Mouse (Mus musculus) left cerebral cortex, postnatal 10 days (tissue): ENCODE measurements at regions not wholly inside any gene's neighbourhood (a gene's known extent, or its start where the extent isn't known, plus 50 kb on each side); places are given as distances from the start of the nearest gene placed in this dataset.

Source experiments
- DNase-seq, 2 experiments: peaks; one replicate each; pipeline ENCODE4 v3.0.0; 2021 to 2022; ENCODE audit warnings: low spot score in 2 of 2, mixed read lengths in 1 of 2; ENCODE audit errors: extremely low spot score in 1 of 2
- intact Hi-C: fragments of 180-260 bp; cut with DNase I; formaldehyde crosslinking; loops from one replicate; pipeline ENCODE4 v1.15.1; 2025

DNA sequence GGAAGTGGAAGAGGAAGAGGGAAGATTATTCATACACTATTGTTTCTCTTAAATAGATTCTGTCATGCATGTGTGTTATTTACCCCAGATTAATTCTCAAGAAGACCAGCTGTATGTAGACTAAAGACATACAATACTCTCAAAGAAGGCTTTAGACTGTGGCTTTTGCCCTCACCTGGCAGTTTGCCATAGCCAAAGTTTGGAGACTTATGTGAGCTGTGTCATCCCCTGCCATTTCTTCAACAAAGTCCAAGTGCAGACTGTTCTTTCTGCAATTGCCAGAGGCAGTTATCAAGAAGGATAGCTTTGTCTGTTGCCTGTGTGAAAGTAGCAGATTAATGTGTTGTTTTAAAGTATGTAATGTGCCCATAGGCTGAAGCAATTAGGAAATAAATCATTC lies 1485.0 kb upstream of the Slc10a2 start:
- intact Hi-C loops, result no loop called here
- peak in 1 of 2 experiments; percentile 17 for DNase-seq

DNA sequence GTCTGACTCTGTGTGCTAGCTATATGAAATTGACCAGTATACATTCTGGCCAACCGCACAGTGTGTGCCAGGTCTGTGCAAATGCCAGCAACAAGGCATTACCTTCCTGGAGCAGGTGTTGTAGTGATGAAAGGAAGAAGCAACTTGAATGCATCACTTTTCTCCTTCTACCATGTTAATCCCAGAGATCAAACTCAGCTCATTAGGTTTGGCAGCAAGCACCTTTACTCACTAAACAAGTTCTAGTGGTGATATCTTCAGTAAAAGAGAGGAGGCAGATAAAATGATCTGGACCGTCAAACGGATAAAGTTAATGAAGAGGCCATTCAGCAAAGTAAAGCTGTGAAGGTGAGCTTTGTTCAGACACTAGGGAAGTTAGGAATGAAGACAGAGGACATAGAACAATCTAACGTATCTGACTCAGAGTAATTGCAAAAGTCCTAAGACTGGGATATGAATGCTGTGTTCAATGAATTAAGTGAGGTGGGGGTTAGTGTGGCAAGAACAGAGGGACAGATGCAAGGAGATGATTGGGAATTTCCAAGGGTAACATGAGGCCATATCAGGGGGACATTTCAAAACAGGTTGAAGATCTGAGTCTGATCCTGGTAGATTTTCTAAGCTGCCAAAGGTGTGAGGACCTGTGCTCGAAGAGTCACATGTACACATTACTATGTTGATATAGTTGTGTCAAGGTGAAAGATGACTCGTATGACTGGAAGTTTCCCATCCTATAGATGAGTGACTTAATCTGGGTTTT lies 1478.4 kb upstream of the Slc10a2 start:
- no peak for DNase-seq
- intact Hi-C loops, result no loop called here

DNA sequence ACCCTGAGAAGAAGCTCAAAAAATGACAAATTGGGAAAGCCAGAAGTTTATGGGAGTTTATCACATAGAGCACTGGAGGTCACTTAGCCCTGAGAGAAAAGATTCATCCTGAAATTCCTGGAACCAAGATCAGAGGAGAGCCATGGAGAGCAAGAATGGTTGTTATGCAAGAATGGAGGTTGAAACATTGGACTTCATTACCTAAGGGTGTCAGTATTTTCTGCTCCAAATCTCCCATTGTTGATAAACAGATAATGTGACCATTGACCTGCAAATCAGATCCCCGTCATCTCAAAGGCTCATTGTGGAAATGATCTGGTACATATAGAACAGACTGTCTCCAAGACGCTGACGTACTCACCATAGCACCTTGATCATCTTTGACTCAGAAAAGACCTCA lies 1477.6 kb upstream of the Slc10a2 start:
- DNase-seq, result no peak
- intact Hi-C loops, result no loop called here

DNA sequence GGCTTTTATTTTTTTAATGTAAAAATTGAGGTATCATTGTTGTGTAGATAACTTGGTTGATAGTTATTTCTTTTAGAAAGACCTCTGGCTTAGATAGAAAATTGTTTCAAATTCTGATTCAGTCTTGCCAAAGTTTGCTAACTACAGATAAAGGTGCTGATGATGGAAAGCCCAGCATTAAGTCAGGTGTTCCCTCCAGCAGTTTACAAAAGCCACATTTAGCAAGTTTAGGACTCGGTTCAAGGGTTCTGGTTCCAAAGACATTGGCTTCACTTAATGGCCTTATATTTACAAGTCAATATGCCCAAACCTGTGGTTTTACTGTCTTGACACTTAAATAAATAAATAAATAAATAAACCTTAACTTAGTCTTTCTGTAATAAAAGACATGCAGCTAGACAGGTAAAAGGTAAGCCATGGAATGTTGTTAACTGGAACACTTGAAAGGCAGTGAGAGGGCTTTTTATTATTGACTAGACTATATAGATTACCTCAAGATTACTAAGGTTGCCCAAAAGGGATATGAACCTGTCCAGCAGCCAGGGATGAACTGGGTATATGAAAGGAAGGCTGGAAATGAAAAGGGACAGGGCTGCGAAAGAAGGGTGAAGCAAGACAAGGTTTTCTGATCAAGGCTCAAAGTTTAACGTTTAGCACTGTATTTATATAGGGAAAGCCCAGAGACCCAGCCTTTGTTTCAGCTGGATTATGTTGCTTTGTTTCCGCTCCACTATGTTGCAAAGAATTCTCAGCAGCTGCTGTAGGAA lies 1472.9 kb upstream of the Slc10a2 start:
- intact Hi-C loops, result no loop called here
- DNase-seq, result no peak

DNA sequence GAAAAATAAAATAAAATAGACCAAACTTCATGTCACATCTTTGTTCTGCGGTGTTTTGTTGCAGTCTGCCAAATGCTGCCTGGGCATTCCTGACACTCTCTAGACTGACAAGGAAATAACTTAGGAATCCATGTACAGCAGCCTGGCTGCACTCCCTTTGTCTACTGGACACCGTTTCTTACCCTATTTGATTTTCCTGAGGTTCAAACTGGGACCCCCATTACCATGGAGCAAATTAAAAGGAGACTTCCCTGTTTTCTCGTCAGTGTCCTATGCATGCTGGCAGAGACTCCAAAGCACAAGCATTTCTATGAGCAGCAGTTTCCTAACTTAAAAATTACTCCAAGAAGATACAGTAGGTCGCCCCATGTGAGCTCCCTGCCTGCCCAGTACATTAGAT lies 1470.1 kb upstream of the Slc10a2 start:
- no peak for DNase-seq
- intact Hi-C loops, result no loop called here

DNA sequence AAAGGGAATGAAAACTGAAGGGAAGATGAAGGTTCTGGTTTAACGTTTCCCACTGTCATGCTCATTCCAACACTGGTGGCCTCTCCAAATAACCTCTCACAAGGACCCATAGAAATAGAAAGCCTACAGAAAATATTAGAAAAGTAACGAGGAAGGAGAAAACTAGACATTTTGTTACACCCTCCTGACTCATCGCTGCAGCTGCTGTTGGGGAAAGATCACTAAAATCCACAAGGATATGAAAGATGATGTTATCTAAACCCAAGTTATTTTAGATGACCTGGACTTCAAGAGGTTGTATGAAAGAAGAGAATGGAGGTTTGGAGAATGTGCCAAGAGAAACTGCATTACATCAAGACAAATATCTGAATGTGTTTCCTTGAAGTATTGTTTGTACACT lies 1468.3 kb upstream of the Slc10a2 start:
- intact Hi-C loops, result no loop called here

DNA sequence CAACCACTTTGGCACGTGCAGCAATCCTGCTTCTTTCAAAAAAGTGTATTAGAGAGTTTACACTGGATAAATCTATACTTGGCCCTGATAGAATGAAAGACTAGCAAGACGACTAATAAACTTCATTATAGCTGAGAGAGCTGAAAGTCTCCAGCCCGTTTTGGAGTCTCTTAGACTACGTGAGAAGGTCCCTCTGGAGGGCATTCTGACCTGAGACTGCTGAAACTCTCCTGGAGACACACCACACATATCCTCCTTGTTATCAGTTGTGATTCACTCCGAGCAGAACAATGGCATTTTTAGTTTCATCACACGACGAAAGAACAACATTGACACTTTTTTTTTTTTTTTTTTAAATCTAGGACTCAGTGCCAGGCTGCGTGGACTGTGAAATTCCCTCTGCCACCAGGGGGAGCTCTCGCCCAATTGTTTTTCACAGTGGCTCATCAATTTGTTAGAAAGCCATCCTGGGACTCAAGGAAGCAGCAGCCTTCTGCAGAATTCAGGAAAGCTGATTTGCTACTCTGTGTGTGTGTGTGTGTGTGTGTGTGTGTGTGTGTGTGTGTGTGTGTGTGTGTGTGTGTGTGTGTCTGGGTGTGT lies 1467.0 kb upstream of the Slc10a2 start:
- intact Hi-C loops, result no loop called here
- peak; percentile 78 to 81 for DNase-seq

More for the DNA sequence above, 1468.3 kb upstream of the Slc10a2 start:
- DNase-seq, result no peak

DNA sequence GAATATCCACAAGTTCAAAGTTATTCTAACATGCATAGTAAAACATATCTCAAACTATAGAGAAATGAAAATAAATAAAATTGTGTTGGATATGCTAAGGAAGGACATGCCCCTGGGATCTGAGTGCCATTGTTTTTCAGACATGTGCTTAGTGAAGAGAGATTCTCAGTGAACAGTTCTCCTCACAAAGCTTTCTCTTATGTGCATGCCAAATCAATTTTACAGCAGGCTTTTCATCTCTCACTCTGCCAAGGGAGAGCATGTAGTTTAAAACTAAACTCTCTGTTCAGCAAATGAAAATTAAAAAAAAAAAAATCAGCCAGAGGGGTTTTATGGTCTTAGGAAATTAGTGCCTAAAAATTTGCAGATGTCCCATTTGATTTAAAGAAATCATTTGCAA lies 1445.8 kb upstream of the Slc10a2 start:
- no peak for DNase-seq
- intact Hi-C loops, result no loop called here

DNA sequence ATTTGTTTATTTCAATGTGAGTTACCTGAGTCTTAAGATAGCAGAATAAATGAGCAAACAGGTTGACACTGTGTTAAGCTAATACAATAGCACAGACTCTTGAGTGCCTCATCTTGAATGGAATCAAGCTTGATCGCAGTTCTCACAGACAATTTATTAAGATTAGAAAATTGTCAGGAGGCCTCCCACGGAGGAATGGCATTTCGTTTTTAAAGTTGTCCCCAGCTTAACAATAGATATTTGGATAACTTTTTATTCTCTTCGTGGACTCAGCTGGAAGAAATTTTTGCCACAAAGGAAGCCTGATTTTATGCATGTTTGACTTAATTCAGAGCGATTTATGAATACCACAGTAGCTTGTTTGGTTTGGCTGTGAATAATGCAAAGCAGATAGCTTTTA lies 1422.0 kb upstream of the Slc10a2 start:
- intact Hi-C loops, result no loop called here
- no peak for DNase-seq

DNA sequence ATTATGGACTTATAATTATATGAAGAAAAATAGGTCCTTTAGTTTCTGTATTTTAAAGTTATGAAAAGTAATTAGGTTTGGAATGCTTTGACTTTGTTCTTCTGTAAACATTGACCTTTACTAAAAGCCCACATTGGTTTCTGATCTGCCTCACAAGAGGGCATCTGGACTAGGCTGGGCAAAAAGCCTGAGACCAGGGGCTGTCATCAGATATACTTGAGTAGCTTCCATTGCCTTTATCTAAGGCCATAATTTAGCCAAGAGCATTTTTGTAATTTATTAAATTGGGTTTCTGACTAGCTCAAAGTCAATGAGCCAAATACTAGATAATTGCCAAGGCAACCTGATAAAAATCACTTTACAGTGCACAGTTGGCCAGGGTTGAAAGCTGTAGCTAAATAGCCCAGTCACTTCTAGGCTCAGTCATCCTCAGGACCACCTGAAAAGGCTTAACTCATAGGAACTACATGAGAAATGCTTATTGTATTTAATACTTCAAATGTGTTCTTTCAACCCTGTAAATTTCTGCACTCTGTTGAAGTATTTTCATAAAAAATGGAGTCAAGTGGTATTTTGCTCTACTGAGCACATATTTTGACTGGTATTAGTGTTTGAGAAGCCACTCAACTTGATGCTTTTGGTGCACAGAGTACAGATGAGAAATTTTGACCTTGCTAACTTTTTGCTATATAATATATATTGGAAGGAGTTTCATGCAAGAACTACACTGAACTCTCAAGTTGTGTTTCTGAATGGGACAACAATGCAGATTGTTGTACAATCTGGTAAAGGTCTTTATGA lies 1410.9 kb upstream of the Slc10a2 start:
- intact Hi-C loops, result no loop called here
- no peak for DNase-seq

DNA sequence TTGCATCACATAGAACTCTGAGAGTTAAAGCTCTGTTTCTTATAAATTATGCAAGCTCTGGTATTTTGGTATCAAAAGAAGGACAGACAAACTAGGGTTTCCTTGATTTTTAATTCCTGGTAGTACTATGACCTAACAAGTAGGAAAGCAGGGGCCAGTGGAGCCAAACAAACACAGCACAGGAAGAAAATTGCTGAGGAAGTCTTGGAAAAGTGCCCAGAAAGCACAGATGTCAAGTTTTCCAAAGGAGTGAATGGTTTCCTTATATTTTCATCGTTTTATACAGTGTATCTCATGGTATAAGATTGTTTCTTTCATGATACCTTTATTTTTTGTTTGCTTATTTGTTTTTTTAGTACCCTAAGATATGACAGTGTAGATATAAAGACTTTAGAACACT lies 1387.3 kb upstream of the Slc10a2 start:
- peak in 1 of 2 experiments; percentile 31 for DNase-seq
- intact Hi-C loops, result no loop called here

DNA sequence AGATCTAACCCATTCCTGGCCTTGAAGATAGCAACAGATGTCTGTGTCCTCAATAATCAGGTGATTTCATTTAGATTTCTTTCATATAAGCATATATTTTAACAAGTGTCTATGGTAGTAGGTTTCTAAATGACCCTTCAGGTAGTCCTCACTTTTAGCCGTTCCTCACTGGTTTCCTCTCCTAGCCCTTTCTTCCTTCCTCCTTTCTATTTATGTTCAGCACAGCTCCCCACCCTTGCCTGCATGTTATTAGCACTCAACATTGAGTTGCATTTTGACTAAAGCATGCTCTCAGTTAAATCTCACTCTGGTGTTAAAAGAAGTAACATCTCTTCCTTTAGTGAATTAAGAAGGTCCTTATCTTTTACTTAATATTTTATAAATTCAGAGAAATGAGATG lies 1376.8 kb upstream of the Slc10a2 start:
- intact Hi-C loops, result no loop called here
- no peak for DNase-seq

DNA sequence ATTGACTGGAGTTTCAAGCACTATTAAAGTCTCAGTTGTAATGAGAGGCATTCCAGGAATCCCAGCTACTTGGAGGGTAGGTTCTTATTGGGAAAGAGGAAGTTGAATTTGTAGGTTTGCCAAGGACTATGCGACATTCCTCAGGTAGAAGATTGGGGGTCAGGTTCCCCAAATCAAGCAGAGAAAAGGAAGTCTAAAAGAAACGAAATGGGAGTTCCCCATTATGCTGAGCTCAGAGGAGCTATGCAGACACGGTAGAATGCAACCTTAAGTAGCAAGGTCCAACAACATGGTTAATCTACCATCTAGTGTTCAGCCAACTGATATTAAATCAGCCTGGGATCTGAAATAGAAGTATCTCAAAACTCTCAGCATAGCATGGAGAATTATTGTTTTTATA lies 1365.9 kb upstream of the Slc10a2 start:
- intact Hi-C loops, result no loop called here

DNA sequence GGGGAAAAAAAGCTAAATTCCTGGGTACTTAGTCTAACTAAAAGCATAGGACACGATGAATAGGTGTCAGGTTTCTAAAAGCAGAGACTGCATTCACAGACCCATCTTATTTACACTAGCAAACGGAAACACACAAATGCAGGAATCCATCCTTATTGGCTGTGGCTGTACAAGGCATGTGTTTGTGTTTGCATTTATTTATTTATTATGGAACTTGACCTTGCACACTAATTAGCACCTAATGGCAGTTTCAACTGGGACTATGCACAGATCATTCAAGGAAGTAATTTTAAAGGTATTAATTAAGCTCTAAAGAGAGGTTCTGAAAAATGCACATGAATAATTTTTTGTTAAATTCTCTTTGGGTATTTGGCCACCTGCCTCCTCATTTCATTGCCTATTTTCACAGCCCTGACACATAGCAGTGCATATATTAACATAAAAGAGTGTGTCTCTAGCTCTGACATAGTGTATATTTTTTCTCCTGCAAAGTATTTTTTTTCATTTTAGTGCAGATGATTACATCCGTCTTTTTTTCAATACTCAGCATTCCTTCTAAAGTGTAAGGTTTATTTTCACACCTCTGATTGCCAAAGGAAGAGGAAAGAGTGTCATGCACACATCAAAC lies 1351.5 kb upstream of the Slc10a2 start:
- no peak for DNase-seq
- intact Hi-C loops, result no loop called here

More for the DNA sequence above, 1365.9 kb upstream of the Slc10a2 start:
- DNase-seq, result no peak

DNA sequence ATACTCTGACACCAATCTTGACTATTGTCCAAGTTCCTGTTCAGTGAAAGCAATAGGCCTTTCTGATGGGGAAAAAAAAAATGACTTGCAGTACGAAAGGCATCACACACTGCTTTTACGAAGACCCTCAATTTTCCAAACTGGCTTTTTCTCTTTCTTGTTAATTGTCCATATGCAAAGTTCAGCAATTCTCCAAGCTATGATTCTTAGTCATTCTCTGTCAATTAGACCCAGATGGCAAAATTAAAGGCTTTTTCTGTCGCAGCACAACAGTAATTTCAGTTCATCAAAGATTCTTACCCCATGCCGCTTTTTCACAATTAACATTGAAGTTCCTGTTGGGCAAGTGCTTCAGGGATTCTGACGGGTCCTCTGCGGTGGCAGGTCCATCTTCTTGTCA lies 1343.2 kb upstream of the Slc10a2 start:
- intact Hi-C loops, result no loop called here
- no peak for DNase-seq

DNA sequence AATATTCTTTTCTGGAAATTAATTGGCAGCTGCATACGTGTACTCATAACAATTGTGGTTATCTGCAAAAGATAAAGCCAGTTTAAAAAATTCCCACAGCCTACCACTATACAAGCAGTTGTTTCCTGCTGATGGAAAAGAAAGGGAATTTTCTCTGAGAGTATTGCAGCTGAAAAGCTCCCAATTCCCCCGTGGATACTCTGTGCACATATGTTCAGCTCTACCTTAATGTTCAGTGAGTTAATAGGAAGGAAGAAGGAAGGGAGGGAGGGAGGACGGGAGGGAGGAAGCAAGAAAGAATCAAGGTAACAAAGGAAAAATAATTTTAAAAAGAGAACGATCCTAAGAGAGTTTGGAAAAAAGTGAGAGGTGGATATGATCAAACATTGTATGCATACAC lies 1333.9 kb upstream of the Slc10a2 start:
- DNase-seq, result no peak
- intact Hi-C loops, result no loop called here
